Mouse (Mus musculus) ES-Bruce4 (cell line): ENCODE results near the gene 1810013L24Rik.

Experiments
- CTCF ChIP-seq: IDR thresholded peaks from one replicate; pipeline ENCODE4 v1.8.1; 2011; ENCODE audit warnings: low read depth, low read length
- EP300 ChIP-seq: IDR thresholded peaks from 2 replicates; pipeline ENCODE4 v1.6.1; 2011; ENCODE audit warnings: low read depth, low read length; ENCODE audit not compliant: insufficient read depth
- POLR2A ChIP-seq: IDR thresholded peaks from one replicate; pipeline ENCODE4 v1.8.1; 2011; ENCODE audit warnings: low read length; ENCODE audit not compliant: insufficient read depth

DNA sequence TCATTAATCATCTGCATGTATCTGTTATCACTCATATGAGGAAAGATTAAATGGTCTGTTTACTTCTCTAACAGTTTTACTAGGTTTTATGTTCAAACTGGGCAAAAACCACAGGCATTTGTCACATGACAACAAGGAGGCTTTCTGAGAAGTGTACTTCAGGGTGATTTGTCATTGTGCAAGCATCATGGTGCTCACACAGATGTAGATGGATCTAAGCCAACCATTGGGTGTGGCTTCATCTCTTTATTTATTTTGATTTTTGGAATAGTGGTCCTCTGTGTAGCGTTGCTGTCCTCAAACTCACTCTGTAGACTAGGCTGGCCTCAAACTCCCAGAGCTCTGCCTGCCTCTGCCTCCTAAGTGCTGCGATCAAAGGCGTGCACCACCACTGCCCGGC, 65.4 kb downstream of the 1810013L24Rik start:
- TF ChIP-seq CTCF (no peak), POLR2A (no peak), EP300 (no peak)
